In genomic region chr1:152677482-152678211, GRCm38 (mm10) we compare ENCODE assay signal across 8 mouse cellular contexts.
DNase-seq lines count a peak whose midpoint lies in the region; ATAC-seq lines count a peak whose summit lies in the region.
"Had no signal": no experiment of that assay in that cellular context is flagged by ENCODE, and none has a peak within 500 bp of the region (broad histone marks: within the 10 kb centered on the region; RNA-seq: fewer than 3 reads in every experiment).

No protein-coding gene starts in this region.

- H3K9me3 ChIP-seq in stomach, embryonic 15.5 days = no peaks in the 10 kb centered on the region

- H3K4me3 ChIP-seq in stomach, embryonic 15.5 days (replicated peaks) = no peak overlapping the region

- no peaks in the 10 kb centered on the region for H3K36me3 ChIP-seq in stomach, embryonic 15.5 days

- intact Hi-C loops in left cerebral cortex, postnatal 4 days (cut with DNase I) = no loop called here
- intact Hi-C loops in left cerebral cortex, postnatal 14 days (cut with DNase I) = no loop called here

- H3K9ac ChIP-seq in stomach, embryonic 15.5 days = no peak overlapping the region

- no peaks in the 10 kb centered on the region for H3K27me3 ChIP-seq in stomach, embryonic 15.5 days (replicated peaks)

- H3K4me2 ChIP-seq in stomach, embryonic 15.5 days = peak overlapping the region; percentile 2; the same call in 1 of the 2 replicates

- ATAC-seq in stomach, embryonic 15.5 days (ENCODE audit: insufficient read depth, low FRiP score, low read depth) = peak; percentile 19; the same call in 1 of the 2 replicates

- H3K4me1 ChIP-seq in stomach, embryonic 15.5 days = peaks cover 20% of the 10 kb centered on the region

- peak overlapping the region; percentile 71 for H3K27ac ChIP-seq in stomach, embryonic 15.5 days
- H3K27ac ChIP-seq: macrophage had no signal

- WGBS in stomach, embryonic 15.5 days = 47% methylated on average over 12 of the region's 12 CpGs

- DNase-seq in left cerebral cortex, postnatal 4 days = peak; percentile 13
- DNase-seq in left cerebral cortex, postnatal 14 days (ENCODE audit: low spot score in 2 of 2) = no peak
- DNase-seq in kidney, adult 18-20 months = peak; percentile 29
- DNase-seq in kidney, postnatal 4 days = peak; percentile 50 to 61
- DNase-seq in cerebellum, postnatal 25 days = no peak
- no peak for DNase-seq in cerebellum, adult 9-10 months

Comparison
In these comparisons a context has a peak if more than half of its experiments do, and no peak if none do; other contexts are left out.
1. DNase-seq: peak in left cerebral cortex, postnatal 4 days (single experiment), kidney, adult 18-20 months (single experiment) and kidney, postnatal 4 days (2 of 2); none in left cerebral cortex, postnatal 14 days (0 of 2), cerebellum, postnatal 25 days (0 of 2) and cerebellum, adult 9-10 months (single experiment).